Mouse (Mus musculus): ENCODE data around the gene Slc35e1. TPM values are rescaled to one million over a fixed set of nuclear protein-coding genes. Genes with fewer than 3 reads are reported as not detected.
A peak's percentile ranks its signal among the peaks of the same experiment; 100 is the strongest.

Gene Slc35e1
- polyA plus RNA-seq, 1 experiment from 2014 or later = 16.9 TPM

DNA sequence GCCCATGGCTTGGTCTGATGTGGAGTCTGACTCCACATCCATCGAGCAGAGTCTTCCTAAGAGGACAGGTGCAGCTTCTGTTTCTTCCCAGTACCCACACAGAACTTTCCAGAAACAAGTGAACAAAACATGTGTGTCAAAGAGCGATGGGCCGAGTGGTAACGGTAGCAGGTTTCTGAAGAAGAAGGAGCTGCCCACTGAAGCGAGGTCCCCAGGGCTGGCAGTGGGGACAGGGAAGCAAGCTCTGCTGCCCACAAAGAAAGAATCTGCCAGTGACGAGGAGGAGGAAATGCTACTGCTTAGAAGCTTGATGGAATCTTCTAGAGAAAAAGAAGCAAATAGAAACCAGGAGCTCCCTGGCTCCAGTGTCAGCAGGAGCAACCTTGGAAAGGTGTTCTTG lies 47.3 kb downstream of the Slc35e1 start:
- Histone ChIP-seq H3K4me3 (ENCODE audit: low read depth, low read length) (no peak overlapping the region), H3K9ac (ENCODE audit: low read length) (no peak overlapping the region), H3K4me1 (ENCODE audit: control insufficient read depth, insufficient read depth, low read length) (no peaks in the 10 kb centered on the region), H3K9me3 (ENCODE audit: control insufficient read depth, low read length) (no peaks in the 10 kb centered on the region), H3K36me3 (ENCODE audit: control insufficient read depth, insufficient read depth, low read length) (peaks cover 6% of the 10 kb centered on the region; the same call in 1 of the 2 replicates), H3K27ac (replicated peaks; ENCODE audit: low read depth, low read length) (no peak overlapping the region), H3K4me2 (ENCODE audit: low read depth, severe bottlenecking) (no peak overlapping the region), H3K27me3 (ENCODE audit: control insufficient read depth, insufficient read depth, low read length) (no peaks in the 10 kb centered on the region)
- 90% methylated on average over 6 of the region's 6 CpGs for WGBS
- ATAC-seq (ENCODE audit: insufficient number of reproducible peaks, low FRiP score, low TSS enrichment, low read depth) = no peak
- no peak for DNase-seq (ENCODE audit: low spot score)

DNA sequence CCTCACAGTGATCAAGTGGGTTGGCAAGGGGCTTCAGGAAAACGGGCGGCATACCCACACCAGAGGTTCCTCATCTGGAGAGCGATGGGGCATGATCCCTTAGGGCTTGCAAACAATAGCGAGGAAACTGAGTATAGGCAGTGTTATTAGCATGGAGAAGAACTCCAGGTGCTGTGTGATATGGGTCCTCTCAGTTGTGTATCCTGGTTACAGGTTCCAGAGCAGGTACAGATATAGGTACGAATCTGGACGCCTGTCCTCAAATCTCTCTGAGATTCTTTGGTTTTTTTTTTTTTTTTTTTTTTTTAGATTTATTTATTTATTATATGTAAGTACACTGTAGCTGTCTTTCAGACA lies 48.4 kb downstream of the Slc35e1 start:
- Histone ChIP-seq H3K4me2 (ENCODE audit: low read depth, severe bottlenecking) (peak overlapping the region; percentile 59), H3K4me3 (ENCODE audit: low read depth, low read length) (peak overlapping the region; percentile 29), H3K9ac (ENCODE audit: low read length) (peak overlapping the region; percentile 62), H3K4me1 (ENCODE audit: control insufficient read depth, insufficient read depth, low read length) (no peaks in the 10 kb centered on the region), H3K27ac (replicated peaks; ENCODE audit: low read depth, low read length) (no peak overlapping the region), H3K36me3 (ENCODE audit: control insufficient read depth, insufficient read depth, low read length) (peaks cover 2% of the 10 kb centered on the region; the same call in 1 of the 2 replicates), H3K27me3 (ENCODE audit: control insufficient read depth, insufficient read depth, low read length) (no peaks in the 10 kb centered on the region), H3K9me3 (ENCODE audit: control insufficient read depth, low read length) (no peaks in the 10 kb centered on the region)
- ATAC-seq (ENCODE audit: insufficient number of reproducible peaks, low FRiP score, low TSS enrichment, low read depth) = peak; percentile 62
- no peak for DNase-seq (ENCODE audit: low spot score)
- WGBS = 48% methylated on average over 6 of the region's 6 CpGs

- DNase-seq (ENCODE audit: low spot score) (peak; percentile 99), ATAC-seq (ENCODE audit: insufficient number of reproducible peaks, low FRiP score, low TSS enrichment, low read depth) (peak; percentile 99)
- no peaks in the 10 kb centered on the region for H3K27me3 ChIP-seq (ENCODE audit: control insufficient read depth, insufficient read depth, low read length)
- H3K9me3 ChIP-seq (ENCODE audit: control insufficient read depth, low read length) = no peaks in the 10 kb centered on the region
- H3K4me2 ChIP-seq (ENCODE audit: low read depth, severe bottlenecking) = peak within 1 kb of the TSS; percentile 59
- H3K36me3 ChIP-seq (ENCODE audit: control insufficient read depth, insufficient read depth, low read length) = peaks cover 2% of the 10 kb centered on the region; the same call in 1 of the 2 replicates
- no peaks in the 10 kb centered on the region for H3K4me1 ChIP-seq (ENCODE audit: control insufficient read depth, insufficient read depth, low read length)
- H3K27ac ChIP-seq (replicated peaks; ENCODE audit: low read depth, low read length) = no peak within 1 kb of the TSS
- 7% methylated on average over 34 of the region's 34 CpGs for WGBS
- peak within 1 kb of the TSS; percentile 29 for H3K4me3 ChIP-seq (ENCODE audit: low read depth, low read length)
- H3K9ac ChIP-seq (ENCODE audit: low read length) = peak within 1 kb of the TSS; percentile 62
Measured at GRCm38 (mm10) chr8:72443338-72443993, 48.9 kb downstream of the Slc35e1 start, which contains the start of the genes Calr3 and 1700030K09Rik. Calr3 (minus strand) TSS chr8:72443870. 1700030K09Rik (plus strand) TSS chr8:72443880.

DNA sequence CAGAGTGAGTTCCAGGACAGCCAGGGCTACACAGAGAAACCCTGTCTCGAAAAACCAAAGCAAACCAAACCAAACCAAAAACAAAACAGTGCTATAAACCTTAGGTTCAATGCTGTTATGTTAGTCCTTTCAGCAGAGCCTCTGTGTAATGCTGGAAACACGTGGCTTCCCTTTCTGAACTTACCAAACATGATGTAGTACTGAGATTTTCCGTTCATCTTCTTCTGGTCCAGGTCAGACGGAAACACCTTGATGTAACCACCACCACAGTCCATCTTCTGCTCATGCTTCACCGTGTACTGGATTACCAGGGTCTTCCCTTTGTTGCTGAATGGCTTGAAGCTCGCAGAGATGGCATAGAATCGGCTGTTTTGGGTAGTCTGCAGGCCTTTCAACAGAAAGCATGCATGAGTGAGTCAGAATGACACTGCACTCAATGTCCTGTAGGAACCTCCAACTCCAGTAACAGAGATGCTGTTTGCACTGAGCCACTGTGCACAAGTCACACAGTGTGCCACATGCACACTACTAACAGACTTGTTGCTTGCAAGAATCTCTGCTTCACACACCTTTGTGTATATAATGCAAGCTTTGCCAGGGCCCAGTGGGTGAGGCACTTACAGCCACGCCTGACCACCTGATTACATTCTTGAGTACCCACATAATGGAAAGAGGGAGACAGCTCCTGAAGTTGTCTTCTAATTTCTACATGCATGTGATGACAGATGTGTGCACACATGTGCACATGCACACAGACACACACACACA lies 54.0 kb downstream of the Slc35e1 start:
- WGBS = 79% methylated on average over 8 of the region's 8 CpGs
- no peaks in the 10 kb centered on the region for H3K4me1 ChIP-seq (ENCODE audit: control insufficient read depth, insufficient read depth, low read length)
- no peaks in the 10 kb centered on the region for H3K9me3 ChIP-seq (ENCODE audit: control insufficient read depth, low read length)
- no peak for DNase-seq (ENCODE audit: low spot score)
- ATAC-seq (ENCODE audit: insufficient number of reproducible peaks, low FRiP score, low TSS enrichment, low read depth) = no peak
- H3K4me3 ChIP-seq (ENCODE audit: low read depth, low read length) = no peak overlapping the region
- no peak overlapping the region for H3K27ac ChIP-seq (replicated peaks; ENCODE audit: low read depth, low read length)
- no peaks in the 10 kb centered on the region for H3K27me3 ChIP-seq (ENCODE audit: control insufficient read depth, insufficient read depth, low read length)
- no peaks in the 10 kb centered on the region for H3K36me3 ChIP-seq (ENCODE audit: control insufficient read depth, insufficient read depth, low read length)
- H3K9ac ChIP-seq (ENCODE audit: low read length) = no peak overlapping the region
- H3K4me2 ChIP-seq (ENCODE audit: low read depth, severe bottlenecking) = no peak overlapping the region

- Histone ChIP-seq H3K4me2 (ENCODE audit: low read depth, severe bottlenecking) (no peak overlapping the region), H3K27me3 (ENCODE audit: control insufficient read depth, insufficient read depth, low read length) (no peaks in the 10 kb centered on the region), H3K27ac (replicated peaks; ENCODE audit: low read depth, low read length) (no peak overlapping the region), H3K36me3 (ENCODE audit: control insufficient read depth, insufficient read depth, low read length) (no peaks in the 10 kb centered on the region), H3K9ac (ENCODE audit: low read length) (no peak overlapping the region), H3K4me3 (ENCODE audit: low read depth, low read length) (no peak overlapping the region), H3K9me3 (ENCODE audit: control insufficient read depth, low read length) (no peaks in the 10 kb centered on the region), H3K4me1 (ENCODE audit: control insufficient read depth, insufficient read depth, low read length) (no peaks in the 10 kb centered on the region)
- 61% methylated on average over 2 of the region's 2 CpGs for WGBS
- DNase-seq (ENCODE audit: low spot score) (no peak), ATAC-seq (ENCODE audit: insufficient number of reproducible peaks, low FRiP score, low TSS enrichment, low read depth) (no peak)
Measured at GRCm38 (mm10) chr8:72434952-72435351, 57.5 kb downstream of the Slc35e1 start.

Small RNA genes within 50 kb of the gene (microRNA-seq; reads per million reads assigned to microRNA genes)
- not detected for gene Gm28019
- gene Mir7068 = 3.7 reads per million, percentile 4 among the genes with 10 or more reads in this experiment

Other genes with a start within 250 kb of the Slc35e1 start
- 36.7 and 36.8 TPM in 2 replicates for gene Gm10282, start 187.4 kb downstream of the Slc35e1 start, polyA plus RNA-seq (2014; fragmentation: Nextera tagmentation; extraction: Ambion mirVana)
- 3.1 and 4.2 TPM in 2 replicates for gene Klf2, start 173.6 kb downstream of the Slc35e1 start, polyA plus RNA-seq (2014; fragmentation: Nextera tagmentation; extraction: Ambion mirVana)
- 82.2 and 83.7 TPM in 2 replicates for gene Eps15l1, start 71.2 kb downstream of the Slc35e1 start, polyA plus RNA-seq (2014; fragmentation: Nextera tagmentation; extraction: Ambion mirVana)
- 0.79 and 1.5 TPM in 2 replicates for gene Calr3, start 48.7 kb downstream of the Slc35e1 start, polyA plus RNA-seq (2014; fragmentation: Nextera tagmentation; extraction: Ambion mirVana)
- 13.5 and 14.8 TPM in 2 replicates for gene 1700030K09Rik, start 48.7 kb downstream of the Slc35e1 start, polyA plus RNA-seq (2014; fragmentation: Nextera tagmentation; extraction: Ambion mirVana)
- gene Cherp, start 17.4 kb downstream of the Slc35e1 start, polyA plus RNA-seq (2014; fragmentation: Nextera tagmentation; extraction: Ambion mirVana) = 75.7 and 91.6 TPM in 2 replicates
- gene Med26, start 55.7 kb upstream of the Slc35e1 start, polyA plus RNA-seq (2014; fragmentation: Nextera tagmentation; extraction: Ambion mirVana) = 14.8 and 16.3 TPM in 2 replicates
- gene Smim7, start 78.5 kb upstream of the Slc35e1 start, polyA plus RNA-seq (2014; fragmentation: Nextera tagmentation; extraction: Ambion mirVana) = 107 and 110 TPM in 2 replicates
- 10.3 and 11.2 TPM in 2 replicates for gene Tmem38a, start 79.4 kb upstream of the Slc35e1 start, polyA plus RNA-seq (2014; fragmentation: Nextera tagmentation; extraction: Ambion mirVana)
- 0.03 TPM in 1 of 2 replicates, not detected in the other for gene Nwd1, start 154.1 kb upstream of the Slc35e1 start, polyA plus RNA-seq (2014; fragmentation: Nextera tagmentation; extraction: Ambion mirVana)
- gene Sin3b, start 230.7 kb upstream of the Slc35e1 start, polyA plus RNA-seq (2014; fragmentation: Nextera tagmentation; extraction: Ambion mirVana) = 152 and 155 TPM in 2 replicates